Mouse (Mus musculus) MEL-GATA-1-ER (cell line): ENCODE measurements around the gene Gm904.
"Not testable (repeated sequence)": the region's sequence is repeated elsewhere in the genome, so short reads cannot be mapped to it uniquely, and the experiment has no call there.

Source experiments
- DNase-seq: peaks from one replicate; pipeline ENCODE4 v3.0.0-alpha.2; 2012; ENCODE audit warnings: low read depth; ENCODE audit errors: extremely low read depth

The Gm904 gene

DNA sequence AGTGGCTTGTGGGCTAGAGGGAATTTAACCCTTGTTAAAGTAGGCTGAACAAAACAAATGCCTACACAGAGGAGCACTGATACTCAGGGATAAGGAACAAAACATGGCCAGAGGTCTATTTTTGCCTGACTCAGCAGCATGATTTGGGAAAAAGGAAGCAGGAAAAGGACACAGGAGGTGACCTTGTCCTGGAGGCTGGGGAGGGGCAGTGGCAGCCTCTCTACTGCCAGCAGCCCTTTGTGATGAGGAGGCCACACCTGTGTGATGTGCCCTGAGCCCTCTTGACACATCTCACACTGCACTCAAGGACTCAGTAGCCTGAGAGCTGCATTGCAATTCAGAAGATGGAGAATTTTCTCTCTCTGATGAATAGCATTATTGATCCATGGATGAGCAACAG is at the start of gene Gm904:
Gene Gm904 (plus strand): TSS at position 301 of the 400 bp plus-strand sequence.
- DNase-seq: not testable (repeated sequence)

DNA sequence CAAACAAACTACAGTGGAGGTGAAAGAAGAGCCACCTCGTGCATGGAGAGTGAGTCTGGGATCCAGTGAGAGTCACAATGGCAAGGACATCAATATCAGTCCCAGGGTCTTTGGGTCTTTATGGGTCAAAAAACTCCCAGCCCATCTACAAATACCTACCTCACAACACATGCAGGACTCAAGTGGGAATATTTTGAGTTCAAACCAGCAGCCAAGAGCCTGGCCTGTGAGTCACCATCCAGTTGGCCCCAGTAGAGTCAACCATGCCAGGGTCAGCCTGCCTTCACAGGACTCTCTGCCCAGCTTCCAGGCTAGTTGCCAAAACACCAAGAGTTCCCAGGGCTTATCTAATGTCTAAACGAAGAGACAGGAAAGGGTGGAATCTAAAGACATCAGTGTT is 5.7 kb downstream of the Gm904 start:
- not testable (repeated sequence) for DNase-seq
